Mouse (Mus musculus): ENCODE measurements around the gene Cant1. TPM values are rescaled to one million over a fixed set of nuclear protein-coding genes. Genes with fewer than 3 reads are reported as not detected.

Gene Cant1
- polyA plus RNA-seq, 1 experiment: 1.5 TPM

GRCm38 (mm10) chr11:118362501-118362900 lies 56.4 kb downstream of the Cant1 start:
- Histone ChIP-seq H3K4me3 (replicated peaks) (no peak overlapping the region), H3K36me3 (ENCODE audit: control insufficient read depth) (no peaks in the 10 kb centered on the region)
- TF ChIP-seq TAL1 (IDR thresholded peaks at IDR 0.05; ENCODE audit: low read length) (no peak), GATA1 (IDR thresholded peaks at IDR 0.05; ENCODE audit: low read length) (no peak)

GRCm38 (mm10) chr11:118360907-118361341 lies 58.0 kb downstream of the Cant1 start:
- no peak overlapping the region for H3K4me3 ChIP-seq (replicated peaks)
- peaks cover 4% of the 10 kb centered on the region for H3K27me3 ChIP-seq (ENCODE audit: control insufficient read depth)
- H3K4me1 ChIP-seq (ENCODE audit: control insufficient read depth): no peaks in the 10 kb centered on the region
- H3K9me3 ChIP-seq (ENCODE audit: control insufficient read depth, low read length): no peaks in the 10 kb centered on the region
- no peaks in the 10 kb centered on the region for H3K36me3 ChIP-seq (ENCODE audit: control insufficient read depth)
- TF ChIP-seq GATA1 (IDR thresholded peaks at IDR 0.05; ENCODE audit: low read length) (no peak), TAL1 (IDR thresholded peaks at IDR 0.05; ENCODE audit: low read length) (no peak)

More at GRCm38 (mm10) chr11:118362501-118362900, 56.4 kb downstream of the Cant1 start:
- Histone ChIP-seq H3K27me3 (ENCODE audit: control insufficient read depth) (no peaks in the 10 kb centered on the region), H3K4me1 (ENCODE audit: control insufficient read depth) (no peaks in the 10 kb centered on the region), H3K9me3 (ENCODE audit: control insufficient read depth, low read length) (no peaks in the 10 kb centered on the region)

GRCm38 (mm10) chr11:118360491-118360890 lies 58.4 kb downstream of the Cant1 start:
- no peaks in the 10 kb centered on the region for H3K9me3 ChIP-seq (ENCODE audit: control insufficient read depth, low read length)
- H3K27me3 ChIP-seq (ENCODE audit: control insufficient read depth): peaks cover 9% of the 10 kb centered on the region
- no peak overlapping the region for H3K4me3 ChIP-seq (replicated peaks)
- TF ChIP-seq TAL1 (IDR thresholded peaks at IDR 0.05; ENCODE audit: low read length) (no peak), GATA1 (IDR thresholded peaks at IDR 0.05; ENCODE audit: low read length) (no peak)
- H3K4me1 ChIP-seq (ENCODE audit: control insufficient read depth): no peaks in the 10 kb centered on the region
- no peaks in the 10 kb centered on the region for H3K36me3 ChIP-seq (ENCODE audit: control insufficient read depth)

Other genes starting within 250 kb of the Cant1 start
- 0.07 and 0.14 TPM in 2 replicates for gene Cyth1, start 170.5 kb downstream of the Cant1 start, polyA plus RNA-seq (2012)
- 0.37 and 0.53 TPM in 2 replicates for gene Usp36, start 128.8 kb downstream of the Cant1 start, polyA plus RNA-seq (2012)
- gene Cep295nl, start 76.6 kb downstream of the Cant1 start, polyA plus RNA-seq (2012): not detected in 2 replicates
- gene Timp2, start 63.3 kb downstream of the Cant1 start, polyA plus RNA-seq (2012): 0.05 and 0.13 TPM in 2 replicates
- gene Lgals3bp, start 17.0 kb downstream of the Cant1 start, polyA plus RNA-seq (2012): 0.08 and 0.23 TPM in 2 replicates
- not detected in 2 replicates for gene C1qtnf1, start 9.1 kb upstream of the Cant1 start, polyA plus RNA-seq (2012)
- gene Engase, start 57.7 kb upstream of the Cant1 start, polyA plus RNA-seq (2012): 0.73 and 0.91 TPM in 2 replicates